Mouse (Mus musculus) hindbrain, embryonic 11.5 days (tissue): Measurements from ENCODE around the gene Tas2r120. TPM values are rescaled to one million over a fixed set of nuclear protein-coding genes. Genes with fewer than 3 reads are reported as not detected.
A peak's percentile ranks its signal among the peaks of the same experiment; 100 is the strongest.
"Not testable (repeated sequence)": the region's sequence is repeated elsewhere in the genome, so short reads cannot be mapped to it uniquely, and the experiment has no call there.

Source experiments
- ATAC-seq: fragments of 200-750 bp; cut with Nextera tagmentation; 2 replicates; pipeline ENCODE4 v1.8.0; 2017; ENCODE audit warnings: mild to moderate bottlenecking, moderate TSS enrichment, moderate library complexity; ENCODE audit not compliant: low FRiP score
- DNase-seq: peaks from one replicate; pipeline ENCODE4 v3.0.0-alpha.2; 2015; ENCODE audit warnings: low spot score
- H3K27ac ChIP-seq: fragments of 300-500 bp; sonication (generic); 2 replicates; pipeline ENCODE4 v1.5.1; 2014; ENCODE audit warnings: mild to moderate bottlenecking, low read depth, low read length
- H3K27me3 ChIP-seq: fragments of 300-500 bp; sonication (generic); 2 replicates; pipeline ENCODE4 v1.6.1; 2014; ENCODE audit warnings: mild to moderate bottlenecking, low read length, moderate library complexity, mixed read lengths; ENCODE audit not compliant: control insufficient read depth, insufficient read depth
- H3K36me3 ChIP-seq: fragments of 300-500 bp; sonication (generic); 2 replicates; pipeline ENCODE4 v1.6.1; 2014; ENCODE audit warnings: mild to moderate bottlenecking, low read length, moderate library complexity, mixed read lengths; ENCODE audit not compliant: control insufficient read depth, insufficient read depth
- H3K4me1 ChIP-seq: fragments of 300-500 bp; sonication (generic); replicated peaks from 2 replicates; pipeline ENCODE4 v1.6.1; 2014; ENCODE audit warnings: low read length, mixed read lengths; ENCODE audit not compliant: control insufficient read depth, insufficient read depth
- H3K4me2 ChIP-seq: fragments of 300-500 bp; sonication (generic); replicated peaks from 2 replicates; pipeline ENCODE4 v1.6.1; 2014; ENCODE audit warnings: mild to moderate bottlenecking, low read depth, low read length
- H3K4me3 ChIP-seq: fragments of 300-500 bp; sonication (generic); 2 replicates; pipeline ENCODE4 v1.5.1; 2014; ENCODE audit warnings: low read depth, low read length
- H3K9ac ChIP-seq: fragments of 300-500 bp; sonication (generic); 2 replicates; pipeline ENCODE4 v1.6.1; 2014; ENCODE audit warnings: low read depth, low read length
- H3K9me3 ChIP-seq: fragments of 300-500 bp; sonication (generic); 2 replicates; pipeline ENCODE4 v1.6.1; 2016; ENCODE audit warnings: low read length; ENCODE audit not compliant: control insufficient read depth
- WGBS: fragments of 180-500 bp; shearing (Covaris S2); extraction: QIAGEN DNeasy Blood & Tissue Kit; methylation state at CpG from one replicate; pipeline ENCODE4 v1.1.7; 2014; 5-methylcytosine and 5-hydroxymethylcytosine counted together
- polyA plus RNA-seq: library from polyadenylated mRNA; unstranded; fragments of >200 nt; fragmentation: Nextera tagmentation; extraction: Ambion mirVana; gene quantifications from 2 replicates; pipeline ENCODE4 v1.2.1, GENCODE M21; 2014

The Tas2r120 gene
- not detected in 2 replicates for polyA plus RNA-seq

GRCm38 (mm10) chr6:132656653-132657052 is at the start of gene Tas2r120:
Tas2r120 (plus strand) TSS chr6:132656953.
- Histone ChIP-seq H3K4me3 (no peak within 1 kb of the TSS), H3K9me3 (no peaks in the 10 kb centered on the region), H3K4me1 (no peaks in the 10 kb centered on the region), H3K9ac (no peak within 1 kb of the TSS), H3K36me3 (no peaks in the 10 kb centered on the region), H3K27me3 (no peaks in the 10 kb centered on the region), H3K27ac (no peak within 1 kb of the TSS), H3K4me2 (no peak within 1 kb of the TSS)
- no peak for DNase-seq
- no peak for ATAC-seq

GRCm38 (mm10) chr6:132649399-132649798 is 7.4 kb upstream of the Tas2r120 start:
- no peaks in the 10 kb centered on the region for H3K9me3 ChIP-seq
- no peak overlapping the region for H3K4me2 ChIP-seq
- no peaks in the 10 kb centered on the region for H3K27me3 ChIP-seq
- H3K4me1 ChIP-seq, result no peaks in the 10 kb centered on the region
- H3K9ac ChIP-seq, result no peak overlapping the region
- no peak for ATAC-seq
- no peak overlapping the region for H3K4me3 ChIP-seq
- DNase-seq, result peak; percentile 23
- H3K36me3 ChIP-seq, result no peaks in the 10 kb centered on the region
- H3K27ac ChIP-seq, result no peak overlapping the region

- Histone ChIP-seq H3K27ac (no peak within 1 kb of the TSS), H3K4me3 (no peak within 1 kb of the TSS), H3K9ac (no peak within 1 kb of the TSS), H3K9me3 (no peaks in the 10 kb centered on the region), H3K27me3 (no peaks in the 10 kb centered on the region), H3K4me2 (no peak within 1 kb of the TSS), H3K4me1 (no peaks in the 10 kb centered on the region), H3K36me3 (no peaks in the 10 kb centered on the region)
- ATAC-seq (no peak), DNase-seq (no peak)
- WGBS, result 86% methylated on average over 1 of the region's 1 CpGs
Observed at GRCm38 (mm10) chr6:132651426-132651825, 5.3 kb upstream of the Tas2r120 start, which contains the start of gene A630073D07Rik. A630073D07Rik (minus strand) TSS chr6:132651526.

- not testable (repeated sequence) for H3K9me3 ChIP-seq, H3K4me1 ChIP-seq, H3K9ac ChIP-seq, H3K27ac ChIP-seq, DNase-seq, H3K4me2 ChIP-seq, H3K27me3 ChIP-seq, ATAC-seq, H3K4me3 ChIP-seq, H3K36me3 ChIP-seq
- 90% methylated on average over 7 of the region's 7 CpGs for WGBS
Observed at GRCm38 (mm10) chr6:132691596-132691995, 34.8 kb downstream of the Tas2r120 start.

- Histone ChIP-seq H3K27ac (no peak within 1 kb of the TSS), H3K4me1 (no peaks in the 10 kb centered on the region), H3K4me3 (no peak within 1 kb of the TSS), H3K9me3 (no peaks in the 10 kb centered on the region), H3K4me2 (no peak within 1 kb of the TSS), H3K36me3 (no peaks in the 10 kb centered on the region), H3K27me3 (no peaks in the 10 kb centered on the region), H3K9ac (no peak within 1 kb of the TSS)
- DNase-seq, result no peak
- no peak for ATAC-seq
- 88% methylated on average over 1 of the region's 1 CpGs for WGBS
Observed at GRCm38 (mm10) chr6:132700907-132701306, 44.2 kb downstream of the Tas2r120 start, which contains the start of gene Tas2r121. Tas2r121 (minus strand) TSS chr6:132701007.

Other genes starting within 250 kb of the Tas2r120 start
- gene Prh1, start 87.1 kb upstream of the Tas2r120 start, polyA plus RNA-seq, result not detected in 2 replicates
- not detected in 2 replicates for gene Prp2, start 61.0 kb upstream of the Tas2r120 start, polyA plus RNA-seq
- not detected in 2 replicates for gene A630073D07Rik, start 5.4 kb upstream of the Tas2r120 start, polyA plus RNA-seq
- gene Tas2r121, start 44.1 kb downstream of the Tas2r120 start, polyA plus RNA-seq, result not detected in 2 replicates
- not detected in 2 replicates for gene Tas2r122, start 55.0 kb downstream of the Tas2r120 start, polyA plus RNA-seq
- gene Tas2r115, start 81.1 kb downstream of the Tas2r120 start, polyA plus RNA-seq, result not detected in 2 replicates
- gene Tas2r124, start 97.8 kb downstream of the Tas2r120 start, polyA plus RNA-seq, result not detected in 2 replicates
- not detected in 2 replicates for gene Tas2r102, start 105.2 kb downstream of the Tas2r120 start, polyA plus RNA-seq
- gene Tas2r136, start 121.2 kb downstream of the Tas2r120 start, polyA plus RNA-seq, result not detected in 2 replicates
- not detected in 2 replicates for gene Tas2r117, start 145.9 kb downstream of the Tas2r120 start, polyA plus RNA-seq
- not detected in 2 replicates for gene Tas2r123, start 190.2 kb downstream of the Tas2r120 start, polyA plus RNA-seq
- gene Tas2r116, start 198.5 kb downstream of the Tas2r120 start, polyA plus RNA-seq, result not detected in 2 replicates
- not detected in 2 replicates for gene Tas2r110, start 211.1 kb downstream of the Tas2r120 start, polyA plus RNA-seq
- gene Tas2r113, start 236.1 kb downstream of the Tas2r120 start, polyA plus RNA-seq, result not detected in 2 replicates